ENCODE assay signal across 9 mouse cellular contexts in genomic region chr17:34198521-34198912, GRCm38 (mm10). TPM values are rescaled to one million over a fixed set of nuclear protein-coding genes. Genes with fewer than 3 reads are reported as not detected.
DNase-seq lines count a peak whose midpoint lies in the region; ATAC-seq and TF ChIP-seq lines count a peak whose summit lies in the region.
"Had no signal": no experiment of that assay in that cellular context is flagged by ENCODE, and none has a peak within 500 bp of the region (broad histone marks: within the 10 kb centered on the region; RNA-seq: fewer than 3 reads in every experiment).

No protein-coding gene starts in this region.

- TF ChIP-seq CTCF in kidney, adult 2 months (conservative IDR thresholded peaks at IDR 0.05; ENCODE audit: insufficient read depth, insufficient read length, low read depth, low read length): no peak

- no peaks in the 10 kb centered on the region for H3K4me1 ChIP-seq in kidney, adult 2 months (ENCODE audit: control insufficient read depth, insufficient read depth, low read length)
- no peaks in the 10 kb centered on the region; the same call in 1 of the 2 replicates for H3K4me1 ChIP-seq in brown adipose tissue, adult 24 weeks (ENCODE audit: control insufficient read depth, insufficient read depth, insufficient read length, low read length)
- H3K4me1 ChIP-seq in intestine, embryonic 15.5 days (replicated peaks): peaks cover 10% of the 10 kb centered on the region
- peaks cover 3% of the 10 kb centered on the region; the same call in 1 of the 2 replicates for H3K4me1 ChIP-seq in midbrain, embryonic 16.5 days (ENCODE audit: control insufficient read depth, insufficient read depth, low read length)

- no peaks in the 10 kb centered on the region for H3K9me3 ChIP-seq in intestine, embryonic 15.5 days
- no peaks in the 10 kb centered on the region for H3K9me3 ChIP-seq in midbrain, embryonic 16.5 days (replicated peaks; ENCODE audit: control insufficient read depth, low read length, poor library complexity, severe bottlenecking)

- peak overlapping the region; percentile 26; the same call in 1 of the 2 replicates for H3K27ac ChIP-seq in kidney, adult 2 months (ENCODE audit: insufficient read depth, low read depth, low read length)
- peak overlapping the region; percentile 58 for H3K27ac ChIP-seq in brown adipose tissue, adult 24 weeks (replicated peaks; ENCODE audit: low read depth, low read length)
- H3K27ac ChIP-seq in intestine, embryonic 15.5 days: no peak overlapping the region
- no peak overlapping the region for H3K27ac ChIP-seq in midbrain, embryonic 16.5 days (ENCODE audit: low read length)

- peak overlapping the region; percentile 29 for H3K9ac ChIP-seq in intestine, embryonic 15.5 days
- H3K9ac ChIP-seq in midbrain, embryonic 16.5 days (ENCODE audit: low read depth, low read length): no peak overlapping the region

- no peaks in the 10 kb centered on the region for H3K36me3 ChIP-seq in kidney, adult 2 months (ENCODE audit: control insufficient read depth, insufficient read depth, low read length)
- no peaks in the 10 kb centered on the region for H3K36me3 ChIP-seq in intestine, embryonic 15.5 days
- no peaks in the 10 kb centered on the region for H3K36me3 ChIP-seq in midbrain, embryonic 16.5 days (ENCODE audit: control insufficient read depth, insufficient read depth, low read length)

- no peaks in the 10 kb centered on the region for H3K27me3 ChIP-seq in kidney, adult 2 months (replicated peaks; ENCODE audit: control insufficient read depth, insufficient read depth, low read length)
- H3K27me3 ChIP-seq in intestine, embryonic 15.5 days (replicated peaks): peaks cover 40% of the 10 kb centered on the region
- peaks cover 49% of the 10 kb centered on the region for H3K27me3 ChIP-seq in midbrain, embryonic 16.5 days (ENCODE audit: control insufficient read depth, insufficient read depth, low read depth, low read length)

- 0 out of 2 replicates have a peak, but pooled peaks have one; percentile 15 for ATAC-seq in intestine, embryonic 15.5 days
- no peak for ATAC-seq in midbrain, embryonic 16.5 days

- peak overlapping the region; percentile 92 for H3K4me2 ChIP-seq in intestine, embryonic 15.5 days (replicated peaks)
- peak overlapping the region; percentile 71 for H3K4me2 ChIP-seq in midbrain, embryonic 16.5 days (ENCODE audit: low read length)

- 18% methylated on average over 11 of the region's 11 CpGs for WGBS in kidney, adult 2 months
- WGBS in intestine, embryonic 15.5 days: 9% methylated on average over 11 of the region's 11 CpGs
- WGBS in midbrain, embryonic 16.5 days: 4% methylated on average over 11 of the region's 11 CpGs

- DNase-seq in kidney, adult 2 months: no peak
- no peak for DNase-seq in kidney, adult 8-10 months
- no peak for DNase-seq in urinary bladder, postnatal 4 days (ENCODE audit: low spot score in 2 of 2)
- DNase-seq in spleen, postnatal 4 days (ENCODE audit: low spot score in 2 of 2): no peak
- DNase-seq in testis, postnatal 14 days (ENCODE audit: low spot score): no peak
- DNase-seq: right cerebral cortex, postnatal 14 days had no signal

- peak overlapping the region; percentile 67 for H3K4me3 ChIP-seq in kidney, adult 2 months (ENCODE audit: insufficient read depth, low read depth, low read length)
- H3K4me3 ChIP-seq in brown adipose tissue, adult 24 weeks (ENCODE audit: insufficient read depth, low read depth, low read length): peak overlapping the region; percentile 85
- peak overlapping the region; percentile 39 for H3K4me3 ChIP-seq in intestine, embryonic 15.5 days (replicated peaks)
- H3K4me3 ChIP-seq in midbrain, embryonic 16.5 days (ENCODE audit: low read depth, low read length): peak overlapping the region; percentile 43

- TF ChIP-seq POLR2A in kidney, adult 2 months (IDR thresholded peaks at IDR 0.05; ENCODE audit: low read depth, low read length): no peak

RNA-seq across cellular contexts. Expression of gene Psmb8, which starts 1.0 kb away (rescaled TPM):
- 34.2 and 58.1 TPM in 2 replicates for polyA plus RNA-seq in kidney, adult 2 months (2012; rRNA removed)
- 20.2 and 21.9 TPM in 2 replicates for polyA plus RNA-seq in brown adipose tissue, adult 24 weeks (2012; ENCODE audit: insufficient read depth, insufficient read length, missing spikeins)
- 15.5 and 16.9 TPM in 2 replicates for polyA plus RNA-seq in intestine, embryonic 15.5 days (2015; fragmentation: Nextera tagmentation; extraction: Ambion mirVana)
- polyA plus RNA-seq in midbrain, embryonic 16.5 days (2015; fragmentation: Nextera tagmentation; extraction: Ambion mirVana): 2.2 and 2.8 TPM in 2 replicates

RNA-seq across cellular contexts. Expression of gene Tap2, which starts 4.8 kb away (rescaled TPM):
- 25.0 and 29.2 TPM in 2 replicates for polyA plus RNA-seq in kidney, adult 2 months (2012; rRNA removed)
- polyA plus RNA-seq in brown adipose tissue, adult 24 weeks (2012; ENCODE audit: insufficient read depth, insufficient read length, missing spikeins): 23.5 and 27.7 TPM in 2 replicates
- 5.3 and 5.6 TPM in 2 replicates for polyA plus RNA-seq in intestine, embryonic 15.5 days (2015; fragmentation: Nextera tagmentation; extraction: Ambion mirVana)
- 1.5 and 2.3 TPM in 2 replicates for polyA plus RNA-seq in midbrain, embryonic 16.5 days (2015; fragmentation: Nextera tagmentation; extraction: Ambion mirVana)

RNA-seq across cellular contexts. Expression of gene Psmb9, which starts 11.0 kb away (rescaled TPM):
- polyA plus RNA-seq in kidney, adult 2 months (2012; rRNA removed): 21.5 and 32.3 TPM in 2 replicates
- polyA plus RNA-seq in brown adipose tissue, adult 24 weeks (2012; ENCODE audit: insufficient read depth, insufficient read length, missing spikeins): 17.4 and 34.6 TPM in 2 replicates
- polyA plus RNA-seq in intestine, embryonic 15.5 days (2015; fragmentation: Nextera tagmentation; extraction: Ambion mirVana): 9.3 and 9.4 TPM in 2 replicates
- polyA plus RNA-seq in midbrain, embryonic 16.5 days (2015; fragmentation: Nextera tagmentation; extraction: Ambion mirVana): 1.1 and 1.7 TPM in 2 replicates

RNA-seq across cellular contexts. Expression of gene Tap1, which starts 11.2 kb away (rescaled TPM):
- 14.5 and 19.4 TPM in 2 replicates for polyA plus RNA-seq in kidney, adult 2 months (2012; rRNA removed)
- polyA plus RNA-seq in brown adipose tissue, adult 24 weeks (2012; ENCODE audit: insufficient read depth, insufficient read length, missing spikeins): 5.5 and 6.9 TPM in 2 replicates
- polyA plus RNA-seq in intestine, embryonic 15.5 days (2015; fragmentation: Nextera tagmentation; extraction: Ambion mirVana): 6.2 and 6.9 TPM in 2 replicates
- 2.4 and 4.5 TPM in 2 replicates for polyA plus RNA-seq in midbrain, embryonic 16.5 days (2015; fragmentation: Nextera tagmentation; extraction: Ambion mirVana)

RNA-seq across cellular contexts. Expression of gene H2-Ob, which starts 40.2 kb away (rescaled TPM):
- 2.3 and 15.1 TPM in 2 replicates for polyA plus RNA-seq in kidney, adult 2 months (2012; rRNA removed)
- polyA plus RNA-seq in brown adipose tissue, adult 24 weeks (2012; ENCODE audit: insufficient read depth, insufficient read length, missing spikeins): 0.55 and 2.1 TPM in 2 replicates
- polyA plus RNA-seq in intestine, embryonic 15.5 days (2015; fragmentation: Nextera tagmentation; extraction: Ambion mirVana): 0.06 and 0.13 TPM in 2 replicates
- polyA plus RNA-seq in midbrain, embryonic 16.5 days (2015; fragmentation: Nextera tagmentation; extraction: Ambion mirVana): 0.40 TPM in 1 of 2 replicates, not detected in the other

Comparison
In these comparisons a context has a peak if more than half of its experiments do, and no peak if none do; other contexts are left out.
1. H3K27ac ChIP-seq: peak in kidney, adult 2 months (single experiment) and brown adipose tissue, adult 24 weeks (single experiment); none in intestine, embryonic 15.5 days (single experiment) and midbrain, embryonic 16.5 days (single experiment).
2. Peak in every context shown above with its lines, with median percentiles within 50 percentile points of each other: H3K4me3 ChIP-seq.